Mouse (Mus musculus) liver, postnatal 0 days (tissue): Measurements from ENCODE around the gene Cubn.

Experiments
- CTCF ChIP-seq: sonication (generic); IDR thresholded peaks from 2 replicates; pipeline ENCODE4 v1.5.1; 2016; ENCODE audit warnings: antibody characterized with exemption, low read depth
- EP300 ChIP-seq: IDR thresholded peaks from 2 replicates; pipeline ENCODE4 v1.6.1; 2016; ENCODE audit warnings: antibody characterized with exemption, low read depth, mild to moderate bottlenecking

- TF ChIP-seq CTCF (no peak), EP300 (no peak)
These were observed 93.1 kb downstream of the Cubn start for GRCm38 (mm10) chr2:13398551-13398950.
